Mouse (Mus musculus) myocyte (in vitro differentiated cells): Measurements from ENCODE around the gene Catsper2.

ENCODE experiments used
- E2F4 ChIP-seq: IDR thresholded peaks from one replicate; pipeline ENCODE4 v1.6.1; 2011; ENCODE audit warnings: mild to moderate bottlenecking, control low read depth, moderate library complexity; ENCODE audit not compliant: insufficient read depth
- MAX ChIP-seq: IDR thresholded peaks from one replicate; pipeline ENCODE4 v1.6.1; 2011; ENCODE audit warnings: low read depth, mild to moderate bottlenecking, control low read depth
- POLR2A ChIP-seq: IDR thresholded peaks from one replicate; pipeline ENCODE4 v1.6.1; 2011; ENCODE audit warnings: low read depth, mild to moderate bottlenecking, control low read depth, moderate library complexity; ENCODE audit not compliant: insufficient read length
- USF1 ChIP-seq: IDR thresholded peaks from one replicate; pipeline ENCODE4 v1.6.1; 2011; ENCODE audit warnings: low read depth, mild to moderate bottlenecking, control low read depth, moderate library complexity

GRCm38 (mm10) chr2:121368831-121369230, 44.8 kb downstream of the Catsper2 start:
- TF ChIP-seq POLR2A (no peak), MAX (no peak), USF1 (no peak), E2F4 (no peak)
